Mouse (Mus musculus): ENCODE data around the gene Coro2b. TPM values are rescaled to one million over a fixed set of nuclear protein-coding genes. Genes with fewer than 3 reads are reported as not detected.

Gene Coro2b
- 3.7 TPM in 2 replicates for polyA plus RNA-seq (2014; fragmentation: Nextera tagmentation; extraction: Ambion mirVana)

- Histone ChIP-seq H3K9ac (ENCODE audit: low read depth, low read length) (peak within 1 kb of the TSS; percentile 75), H3K4me2 (peak within 1 kb of the TSS; percentile 89), H3K36me3 (ENCODE audit: control insufficient read depth, insufficient read depth, low read length) (no peaks in the 10 kb centered on the region), H3K4me1 (ENCODE audit: control insufficient read depth, insufficient read depth, low read length) (peaks cover 10% of the 10 kb centered on the region), H3K27me3 (ENCODE audit: control insufficient read depth, insufficient read depth, low read length) (peaks cover 21% of the 10 kb centered on the region), H3K9me3 (replicated peaks; ENCODE audit: control insufficient read depth, low read length) (no peaks in the 10 kb centered on the region), H3K27ac (ENCODE audit: low read depth, low read length) (no peak within 1 kb of the TSS), H3K4me3 (ENCODE audit: low read depth, low read length) (peak within 1 kb of the TSS; percentile 52)
- WGBS (ENCODE audit: insufficient replicate concordance): 2% methylated on average over 46 of the region's 74 CpGs
- ATAC-seq (replicated peaks; ENCODE audit: insufficient number of reproducible peaks, low FRiP score, low TSS enrichment): peak; percentile 40
These were observed at the start of gene Coro2b for GRCm38 (mm10) chr9:62536655-62537631. Coro2b (minus strand) TSS chr9:62537044.

- ATAC-seq (replicated peaks; ENCODE audit: insufficient number of reproducible peaks, low FRiP score, low TSS enrichment): no peak
- H3K36me3 ChIP-seq (ENCODE audit: control insufficient read depth, insufficient read depth, low read length): no peaks in the 10 kb centered on the region
- 58% methylated on average over 1 of the region's 1 CpGs for WGBS (ENCODE audit: insufficient replicate concordance)
These were observed 40.7 kb upstream of the Coro2b start for GRCm38 (mm10) chr9:62577558-62577957.

GRCm38 (mm10) chr9:62569121-62569520 lies 32.3 kb upstream of the Coro2b start:
- Histone ChIP-seq H3K9me3 (replicated peaks; ENCODE audit: control insufficient read depth, low read length) (peaks cover 6% of the 10 kb centered on the region), H3K4me1 (ENCODE audit: control insufficient read depth, insufficient read depth, low read length) (no peaks in the 10 kb centered on the region), H3K36me3 (ENCODE audit: control insufficient read depth, insufficient read depth, low read length) (no peaks in the 10 kb centered on the region), H3K9ac (ENCODE audit: low read depth, low read length) (no peak overlapping the region), H3K27me3 (ENCODE audit: control insufficient read depth, insufficient read depth, low read length) (no peaks in the 10 kb centered on the region), H3K4me2 (no peak overlapping the region), H3K4me3 (ENCODE audit: low read depth, low read length) (no peak overlapping the region), H3K27ac (ENCODE audit: low read depth, low read length) (no peak overlapping the region)
- no peak for ATAC-seq (replicated peaks; ENCODE audit: insufficient number of reproducible peaks, low FRiP score, low TSS enrichment)
- 79% methylated on average over 6 of the region's 6 CpGs for WGBS (ENCODE audit: insufficient replicate concordance)

More at GRCm38 (mm10) chr9:62577558-62577957, 40.7 kb upstream of the Coro2b start:
- Histone ChIP-seq H3K27ac (ENCODE audit: low read depth, low read length) (no peak overlapping the region), H3K4me1 (ENCODE audit: control insufficient read depth, insufficient read depth, low read length) (no peaks in the 10 kb centered on the region), H3K27me3 (ENCODE audit: control insufficient read depth, insufficient read depth, low read length) (no peaks in the 10 kb centered on the region), H3K9me3 (replicated peaks; ENCODE audit: control insufficient read depth, low read length) (0 out of 2 replicates have a peak, but pooled peaks cover 3% of the 10 kb centered on the region), H3K4me2 (no peak overlapping the region), H3K9ac (ENCODE audit: low read depth, low read length) (no peak overlapping the region), H3K4me3 (ENCODE audit: low read depth, low read length) (no peak overlapping the region)

GRCm38 (mm10) chr9:62567818-62568217 lies 31.0 kb upstream of the Coro2b start:
- Histone ChIP-seq H3K9ac (ENCODE audit: low read depth, low read length) (no peak overlapping the region), H3K9me3 (replicated peaks; ENCODE audit: control insufficient read depth, low read length) (peaks cover 4% of the 10 kb centered on the region), H3K36me3 (ENCODE audit: control insufficient read depth, insufficient read depth, low read length) (no peaks in the 10 kb centered on the region), H3K4me1 (ENCODE audit: control insufficient read depth, insufficient read depth, low read length) (no peaks in the 10 kb centered on the region), H3K27ac (ENCODE audit: low read depth, low read length) (no peak overlapping the region), H3K4me3 (ENCODE audit: low read depth, low read length) (no peak overlapping the region), H3K27me3 (ENCODE audit: control insufficient read depth, insufficient read depth, low read length) (no peaks in the 10 kb centered on the region), H3K4me2 (no peak overlapping the region)
- WGBS (ENCODE audit: insufficient replicate concordance): 74% methylated on average over 1 of the region's 1 CpGs
- no peak for ATAC-seq (replicated peaks; ENCODE audit: insufficient number of reproducible peaks, low FRiP score, low TSS enrichment)

GRCm38 (mm10) chr9:62562236-62562635 lies 25.4 kb upstream of the Coro2b start:
- no peaks in the 10 kb centered on the region for H3K36me3 ChIP-seq (ENCODE audit: control insufficient read depth, insufficient read depth, low read length)
- H3K4me1 ChIP-seq (ENCODE audit: control insufficient read depth, insufficient read depth, low read length): peaks cover 4% of the 10 kb centered on the region
- no peak overlapping the region for H3K4me2 ChIP-seq
- WGBS (ENCODE audit: insufficient replicate concordance): 81% methylated on average over 6 of the region's 6 CpGs
- H3K27me3 ChIP-seq (ENCODE audit: control insufficient read depth, insufficient read depth, low read length): no peaks in the 10 kb centered on the region
- H3K27ac ChIP-seq (ENCODE audit: low read depth, low read length): no peak overlapping the region
- H3K9me3 ChIP-seq (replicated peaks; ENCODE audit: control insufficient read depth, low read length): peaks cover 3% of the 10 kb centered on the region
- no peak for ATAC-seq (replicated peaks; ENCODE audit: insufficient number of reproducible peaks, low FRiP score, low TSS enrichment)
- H3K4me3 ChIP-seq (ENCODE audit: low read depth, low read length): no peak overlapping the region
- no peak overlapping the region for H3K9ac ChIP-seq (ENCODE audit: low read depth, low read length)

- Histone ChIP-seq H3K36me3 (ENCODE audit: control insufficient read depth, insufficient read depth, low read length) (no peaks in the 10 kb centered on the region), H3K9ac (ENCODE audit: low read depth, low read length) (no peak overlapping the region), H3K4me1 (ENCODE audit: control insufficient read depth, insufficient read depth, low read length) (peaks cover 7% of the 10 kb centered on the region), H3K27ac (ENCODE audit: low read depth, low read length) (no peak overlapping the region), H3K4me2 (no peak overlapping the region), H3K4me3 (ENCODE audit: low read depth, low read length) (no peak overlapping the region), H3K27me3 (ENCODE audit: control insufficient read depth, insufficient read depth, low read length) (no peaks in the 10 kb centered on the region), H3K9me3 (replicated peaks; ENCODE audit: control insufficient read depth, low read length) (peaks cover 2% of the 10 kb centered on the region)
- no peak for ATAC-seq (replicated peaks; ENCODE audit: insufficient number of reproducible peaks, low FRiP score, low TSS enrichment)
- 82% methylated on average over 4 of the region's 4 CpGs for WGBS (ENCODE audit: insufficient replicate concordance)
These were observed 23.6 kb upstream of the Coro2b start for GRCm38 (mm10) chr9:62560432-62560831.

GRCm38 (mm10) chr9:62560006-62560405 lies 23.2 kb upstream of the Coro2b start:
- 46% methylated on average over 5 of the region's 5 CpGs for WGBS (ENCODE audit: insufficient replicate concordance)
- Histone ChIP-seq H3K27ac (ENCODE audit: low read depth, low read length) (no peak overlapping the region), H3K4me2 (no peak overlapping the region), H3K27me3 (ENCODE audit: control insufficient read depth, insufficient read depth, low read length) (no peaks in the 10 kb centered on the region), H3K4me3 (ENCODE audit: low read depth, low read length) (no peak overlapping the region), H3K9ac (ENCODE audit: low read depth, low read length) (no peak overlapping the region), H3K36me3 (ENCODE audit: control insufficient read depth, insufficient read depth, low read length) (no peaks in the 10 kb centered on the region), H3K9me3 (replicated peaks; ENCODE audit: control insufficient read depth, low read length) (no peaks in the 10 kb centered on the region), H3K4me1 (ENCODE audit: control insufficient read depth, insufficient read depth, low read length) (peaks cover 7% of the 10 kb centered on the region)
- ATAC-seq (replicated peaks; ENCODE audit: insufficient number of reproducible peaks, low FRiP score, low TSS enrichment): 0 out of 2 replicates have a peak, but pooled peaks have one; percentile 39

GRCm38 (mm10) chr9:62559446-62559845 lies 22.6 kb upstream of the Coro2b start:
- Histone ChIP-seq H3K27ac (ENCODE audit: low read depth, low read length) (no peak overlapping the region), H3K4me1 (ENCODE audit: control insufficient read depth, insufficient read depth, low read length) (peaks cover 7% of the 10 kb centered on the region)

More at GRCm38 (mm10) chr9:62559446-62559845, 22.6 kb upstream of the Coro2b start:
- Histone ChIP-seq H3K4me3 (ENCODE audit: low read depth, low read length) (no peak overlapping the region), H3K9ac (ENCODE audit: low read depth, low read length) (no peak overlapping the region), H3K36me3 (ENCODE audit: control insufficient read depth, insufficient read depth, low read length) (no peaks in the 10 kb centered on the region), H3K27me3 (ENCODE audit: control insufficient read depth, insufficient read depth, low read length) (no peaks in the 10 kb centered on the region), H3K9me3 (replicated peaks; ENCODE audit: control insufficient read depth, low read length) (no peaks in the 10 kb centered on the region), H3K4me2 (no peak overlapping the region)
- no peak for ATAC-seq (replicated peaks; ENCODE audit: insufficient number of reproducible peaks, low FRiP score, low TSS enrichment)
- WGBS (ENCODE audit: insufficient replicate concordance): 77% methylated on average over 3 of the region's 3 CpGs

Data from heart, embryonic 11.5 days (tissue).